Mouse (Mus musculus) kidney, adult 2 months (tissue): ENCODE results near the gene Drd3.

Source experiments
- CTCF ChIP-seq: fragments of 200-500 bp; conservative IDR thresholded peaks from 2 replicates; pipeline ENCODE4 v1.5.1; 2011; ENCODE audit warnings: low read depth, mild to moderate bottlenecking, control low read depth, low read length, moderate library complexity, mixed read lengths; ENCODE audit not compliant: insufficient read depth, insufficient read length
- POLR2A ChIP-seq: fragments of 200-500 bp; IDR thresholded peaks from one replicate; pipeline ENCODE4 v1.6.1; 2011; ENCODE audit warnings: low read depth, low read length, control low read depth

DNA sequence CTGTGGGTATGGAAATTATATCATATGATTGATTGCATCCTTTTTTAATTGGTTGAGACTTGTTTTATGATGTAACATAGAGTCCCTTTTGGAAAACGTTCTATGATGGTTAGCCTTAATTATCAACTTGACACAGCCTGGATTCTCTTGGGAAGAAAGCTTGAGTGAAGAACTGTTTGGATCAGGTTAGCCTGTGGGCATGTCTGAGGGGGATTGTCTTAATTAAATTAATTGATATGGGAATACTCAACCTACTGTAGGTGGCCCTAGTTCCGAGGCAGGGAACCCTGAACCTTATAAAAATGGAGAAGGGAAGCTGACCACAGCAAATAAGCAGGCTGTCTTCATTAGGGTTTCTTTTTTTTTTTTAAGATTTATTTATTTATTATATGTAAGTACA is 12.9 kb upstream of the Drd3 start:
- TF ChIP-seq POLR2A (no peak), CTCF (no peak)
